Mouse (Mus musculus) adrenal gland, postnatal 4 days (tissue): ENCODE measurements around the gene Gm21789. TPM values are rescaled to one million over a fixed set of nuclear protein-coding genes. Genes with fewer than 3 reads are reported as not detected.
"Not testable (repeated sequence)": the region's sequence is repeated elsewhere in the genome, so short reads cannot be mapped to it uniquely, and the experiment has no call there.

ENCODE experiments used
- DNase-seq, 2 experiments: peaks; one replicate each; pipeline ENCODE4 v3.0.0; 2021 to 2022; ENCODE audit warnings: low spot score in 2 of 2, mixed read lengths in 2 of 2
- long read RNA-seq, 2 experiments: library from polyadenylated mRNA; stranded (forward); transcript quantifications; one replicate each; pipeline ENCODE4 v2.0.0; 2021
- total RNA-seq, 2 experiments: library from RNA; stranded (reverse); gene quantifications; 2 replicates each; pipeline ENCODE4 v1.2.3; 2021

Gm21789 gene
- total RNA-seq: not detected
- long read RNA-seq, experiment 1: 0 reads
- long read RNA-seq, experiment 2: 0 reads

DNA sequence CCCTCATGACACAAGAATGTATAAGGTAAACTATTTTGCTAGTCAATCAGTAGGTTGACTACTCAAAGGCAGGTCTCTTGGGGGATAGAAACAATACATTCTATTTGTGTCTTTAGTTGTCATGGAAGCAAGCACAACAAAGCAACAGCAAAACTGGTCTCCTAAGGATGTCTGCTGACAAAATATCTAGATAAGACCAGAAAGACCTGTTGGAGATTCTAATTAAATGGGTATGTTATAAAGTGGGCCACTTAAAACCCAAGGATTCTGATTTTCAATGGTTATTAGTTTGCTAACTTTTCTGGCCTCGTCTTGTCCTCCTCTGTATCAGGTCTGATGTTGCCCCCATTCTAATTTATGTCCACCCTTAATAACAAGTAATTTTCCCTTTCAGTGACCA is at the start of gene Gm21789:
Gene Gm21789, plus strand, starts transcription at position 301 of the 400 bp plus-strand sequence.
- DNase-seq: not testable (repeated sequence)

DNA sequence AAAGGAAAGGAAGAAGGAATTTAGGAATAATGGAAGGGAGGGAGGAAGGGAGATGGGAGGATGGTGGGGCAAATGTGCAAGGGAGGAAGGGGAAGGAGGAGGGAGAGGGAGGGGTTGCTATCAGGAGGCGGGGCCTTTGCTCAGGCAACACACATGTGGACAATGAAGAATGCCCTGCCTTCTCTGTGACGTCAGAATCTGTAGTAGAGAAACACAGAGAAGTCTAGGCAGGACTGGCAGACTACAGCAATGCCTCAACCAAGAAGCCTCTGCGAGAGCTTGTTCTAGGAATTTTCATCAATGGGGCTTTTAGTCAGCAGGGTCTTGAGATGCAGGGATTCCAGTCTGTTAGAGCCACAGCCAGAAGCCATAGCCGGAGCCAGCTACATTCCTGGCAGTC is 47.2 kb upstream of the Gm21789 start, which contains the start of gene Btbd35f30:
Gene Btbd35f30, plus strand, starts transcription at position 301 of the 400 bp plus-strand sequence.
- not testable (repeated sequence) for DNase-seq

GRCm38 (mm10) chrX:32973597-32973996 is 32.0 kb downstream of the Gm21789 start, which contains the start of gene Btbd35f5:
Gene Btbd35f5 (plus strand): TSS chrX:32973897.
- DNase-seq: not testable (repeated sequence)

Other genes with a start within 250 kb of the Gm21789 start
- gene Btbd35f21, start 215.7 kb upstream of the Gm21789 start, total RNA-seq: not detected
- not detected for gene Btbd35f30, start 47.1 kb upstream of the Gm21789 start, total RNA-seq
- not detected for gene Btbd35f5, start 32.1 kb downstream of the Gm21789 start, total RNA-seq